ENCODE assay signal across 20 mouse cellular contexts in genomic region chr3:117459507-117459906, GRCm38 (mm10).
"Had no signal": no experiment of that assay in that cellular context is flagged by ENCODE, and none has a peak within 500 bp of the region (broad histone marks: within the 10 kb centered on the region; RNA-seq: fewer than 3 reads in every experiment).

No protein-coding gene starts in this region.

- H3K4me2 ChIP-seq: kidney, embryonic 15.5 days; lung, embryonic 14.5 days; midbrain, embryonic 12.5 days; midbrain, embryonic 15.5 days; neural tube, embryonic 12.5 days; neural tube, embryonic 15.5 days had no signal

- ATAC-seq: liver, postnatal 0 days; lung, postnatal 0 days; midbrain, embryonic 15.5 days had no signal

- H3K4me1 ChIP-seq: kidney, embryonic 15.5 days; midbrain, embryonic 12.5 days; midbrain, embryonic 15.5 days; neural tube, embryonic 12.5 days; neural tube, embryonic 15.5 days had no signal

- H3K9me3 ChIP-seq: kidney, embryonic 15.5 days; midbrain, embryonic 12.5 days; midbrain, embryonic 15.5 days; neural tube, embryonic 12.5 days; neural tube, embryonic 15.5 days had no signal

- H3K27me3 ChIP-seq: kidney, embryonic 15.5 days; midbrain, embryonic 12.5 days; midbrain, embryonic 15.5 days; neural tube, embryonic 12.5 days; neural tube, embryonic 15.5 days had no signal

- DNase-seq: kidney, adult 8-10 months; kidney, postnatal 10 days; kidney, postnatal 36 days; layer of hippocampus, postnatal 36 days; liver, postnatal 0 days; lung, embryonic 14.5 days; right cerebral cortex, adult 18-20 months; right cerebral cortex, postnatal 14 days; right cerebral cortex, postnatal 4 days; thymus, postnatal 36 days had no signal

- H3K9ac ChIP-seq: kidney, embryonic 15.5 days; liver, embryonic 14.5 days; liver, postnatal 0 days; lung, embryonic 14.5 days; midbrain, embryonic 12.5 days; midbrain, embryonic 15.5 days; neural tube, embryonic 12.5 days; neural tube, embryonic 15.5 days had no signal

- H3K27ac ChIP-seq: kidney, embryonic 15.5 days; left cerebral cortex, adult 2 months; liver, embryonic 14.5 days; macrophage; midbrain, embryonic 12.5 days; midbrain, embryonic 15.5 days; neural tube, embryonic 12.5 days; neural tube, embryonic 15.5 days; stomach, postnatal 0 days had no signal

- H3K4me3 ChIP-seq: kidney, embryonic 15.5 days; left cerebral cortex, adult 2 months; midbrain, embryonic 12.5 days; midbrain, embryonic 15.5 days; neural tube, embryonic 12.5 days; neural tube, embryonic 15.5 days had no signal

- H3K36me3 ChIP-seq: kidney, embryonic 15.5 days; midbrain, embryonic 12.5 days; midbrain, embryonic 15.5 days; neural tube, embryonic 12.5 days; neural tube, embryonic 15.5 days had no signal
